Mouse (Mus musculus) olfactory bulb, adult 2 months (tissue): ENCODE results near the gene Gja6.

ENCODE experiments used
- CTCF ChIP-seq: fragments of 200-500 bp; IDR thresholded peaks from 2 replicates; pipeline ENCODE4 v1.5.1; 2012; ENCODE audit warnings: low read depth, mild to moderate bottlenecking, low read length, moderate library complexity; ENCODE audit not compliant: insufficient read depth
- POLR2A ChIP-seq: fragments of 200-500 bp; IDR thresholded peaks from 2 replicates; pipeline ENCODE4 v1.6.1; 2012; ENCODE audit warnings: mild to moderate bottlenecking, low read depth, low read length, moderate library complexity; ENCODE audit not compliant: insufficient read depth

DNA sequence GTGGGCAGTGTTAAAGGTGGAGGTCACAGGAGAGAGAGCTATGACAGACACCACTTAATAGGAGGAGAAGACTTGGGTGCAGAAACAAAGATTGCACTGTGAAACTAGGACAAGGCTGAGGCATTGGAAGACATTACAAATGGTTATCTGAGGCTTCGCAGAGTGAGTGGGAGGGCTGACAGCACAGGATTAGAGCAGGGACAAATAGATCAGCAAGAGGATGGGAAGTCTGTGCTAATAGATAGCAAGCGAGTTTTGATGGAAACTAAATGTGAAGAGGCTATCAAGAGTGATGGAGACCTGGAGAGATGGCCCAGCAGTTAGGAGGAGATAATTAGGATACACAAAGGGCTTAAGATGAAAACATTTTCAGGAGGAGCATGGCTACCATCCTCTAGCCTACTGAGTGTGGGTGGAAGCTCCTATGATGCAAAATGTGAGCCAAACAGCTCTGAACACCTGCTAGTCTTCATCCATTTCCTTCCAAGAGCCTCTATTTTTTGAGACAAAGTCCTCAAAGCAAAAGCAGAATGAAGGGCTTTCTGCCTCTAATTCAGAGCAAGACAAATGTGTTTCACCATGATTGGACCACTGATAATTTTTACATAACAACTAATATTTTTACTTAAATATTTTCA, 1.7 kb downstream of the Gja6 start:
- TF ChIP-seq POLR2A: no peak
- no peak for TF ChIP-seq CTCF
